Mouse (Mus musculus) liver, adult 2 months (tissue): ENCODE data around the gene Slc22a21.

ENCODE experiments used
- CTCF ChIP-seq: fragments of 200-500 bp; IDR thresholded peaks from 2 replicates; pipeline ENCODE4 v1.5.1; 2011; ENCODE audit warnings: low read depth, low read length, control low read depth
- POLR2A ChIP-seq: fragments of 200-500 bp; IDR thresholded peaks from 2 replicates; pipeline ENCODE4 v1.6.1; 2011; ENCODE audit warnings: low read length, control low read depth; ENCODE audit not compliant: insufficient read depth; ENCODE audit errors: extremely low read depth

DNA sequence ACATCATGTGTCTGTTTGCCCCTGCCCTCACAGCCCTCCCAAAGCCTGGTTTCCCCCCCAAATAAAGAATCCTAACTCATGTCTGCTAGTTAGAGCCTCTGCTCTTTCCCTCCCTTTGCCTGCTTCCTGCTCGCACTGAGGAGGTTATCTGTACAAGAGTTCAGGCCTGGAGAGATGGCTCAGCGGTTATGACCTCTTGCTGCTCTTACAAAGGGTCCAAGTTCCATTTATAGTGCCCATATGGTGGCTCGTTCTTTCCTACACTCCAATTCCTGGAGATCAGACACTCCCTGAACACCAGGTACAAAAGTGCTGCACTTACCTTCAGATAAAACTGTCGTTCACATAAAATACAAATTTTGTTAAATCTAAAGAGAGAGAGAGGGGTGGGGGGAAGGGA, 7.9 kb upstream of the Slc22a21 start:
- TF ChIP-seq CTCF (no peak), POLR2A (no peak)
